Mouse (Mus musculus) stomach, embryonic 14.5 days (tissue): ENCODE data around the gene Rnf169. TPM values are rescaled to one million over a fixed set of nuclear protein-coding genes. Genes with fewer than 3 reads are reported as not detected.
"Not testable (repeated sequence)": the region's sequence is repeated elsewhere in the genome, so short reads cannot be mapped to it uniquely, and the experiment has no call there.

Experiments
- ATAC-seq: fragments of 200-750 bp; cut with Nextera tagmentation; 2 replicates; pipeline ENCODE4 v1.8.0; 2017; ENCODE audit warnings: low read depth, moderate TSS enrichment; ENCODE audit not compliant: insufficient number of reproducible peaks, insufficient read depth, low FRiP score
- H3K27ac ChIP-seq: fragments of 300-500 bp; sonication (generic); 2 replicates; pipeline ENCODE4 v1.5.1; 2014; ENCODE audit warnings: mild to moderate bottlenecking, low read length, moderate library complexity, mixed read lengths
- H3K27me3 ChIP-seq: fragments of 300-500 bp; sonication (generic); 2 replicates; pipeline ENCODE4 v1.6.1; 2014; ENCODE audit warnings: low read length, control low read depth, mixed read lengths; ENCODE audit not compliant: control insufficient read depth, insufficient read depth
- H3K36me3 ChIP-seq: fragments of 300-500 bp; sonication (generic); 2 replicates; pipeline ENCODE4 v1.6.1; 2014; ENCODE audit warnings: mild to moderate bottlenecking, control low read depth, low read length, moderate library complexity, mixed read lengths; ENCODE audit not compliant: control insufficient read depth, insufficient read depth
- H3K4me1 ChIP-seq: fragments of 300-500 bp; sonication (generic); 2 replicates; pipeline ENCODE4 v1.6.1; 2014; ENCODE audit warnings: low read length, control low read depth, mixed read lengths; ENCODE audit not compliant: control insufficient read depth, insufficient read depth
- H3K4me2 ChIP-seq: fragments of 300-500 bp; sonication (generic); replicated peaks from 2 replicates; pipeline ENCODE4 v1.6.1; 2014; ENCODE audit warnings: low read depth, low read length, control low read depth
- H3K4me3 ChIP-seq: fragments of 300-500 bp; sonication (generic); 2 replicates; pipeline ENCODE4 v1.5.1; 2014; ENCODE audit warnings: low read depth, low read length, control low read depth
- H3K9ac ChIP-seq: fragments of 300-500 bp; sonication (generic); replicated peaks from 2 replicates; pipeline ENCODE4 v1.6.1; 2014; ENCODE audit warnings: low read depth, mild to moderate bottlenecking, control low read depth, low read length, moderate library complexity, mixed read lengths
- H3K9me3 ChIP-seq: fragments of 300-500 bp; sonication (generic); 2 replicates; pipeline ENCODE4 v1.6.1; 2016; ENCODE audit warnings: low read depth, low read length, control low read depth; ENCODE audit not compliant: control insufficient read depth
- WGBS: fragments of 180-500 bp; shearing (Covaris S2); extraction: QIAGEN DNeasy Blood & Tissue Kit; methylation state at CpG from one replicate; pipeline ENCODE4 v1.1.7; 2014; 5-methylcytosine and 5-hydroxymethylcytosine counted together
- polyA plus RNA-seq: library from polyadenylated mRNA; unstranded; fragments of >200 nt; fragmentation: Nextera tagmentation; extraction: Ambion mirVana; gene quantifications from 2 replicates; pipeline ENCODE4 v1.2.1, GENCODE M21; 2014

Rnf169 gene
- polyA plus RNA-seq, 1 experiment from 2014 or later: 9.9 TPM

DNA sequence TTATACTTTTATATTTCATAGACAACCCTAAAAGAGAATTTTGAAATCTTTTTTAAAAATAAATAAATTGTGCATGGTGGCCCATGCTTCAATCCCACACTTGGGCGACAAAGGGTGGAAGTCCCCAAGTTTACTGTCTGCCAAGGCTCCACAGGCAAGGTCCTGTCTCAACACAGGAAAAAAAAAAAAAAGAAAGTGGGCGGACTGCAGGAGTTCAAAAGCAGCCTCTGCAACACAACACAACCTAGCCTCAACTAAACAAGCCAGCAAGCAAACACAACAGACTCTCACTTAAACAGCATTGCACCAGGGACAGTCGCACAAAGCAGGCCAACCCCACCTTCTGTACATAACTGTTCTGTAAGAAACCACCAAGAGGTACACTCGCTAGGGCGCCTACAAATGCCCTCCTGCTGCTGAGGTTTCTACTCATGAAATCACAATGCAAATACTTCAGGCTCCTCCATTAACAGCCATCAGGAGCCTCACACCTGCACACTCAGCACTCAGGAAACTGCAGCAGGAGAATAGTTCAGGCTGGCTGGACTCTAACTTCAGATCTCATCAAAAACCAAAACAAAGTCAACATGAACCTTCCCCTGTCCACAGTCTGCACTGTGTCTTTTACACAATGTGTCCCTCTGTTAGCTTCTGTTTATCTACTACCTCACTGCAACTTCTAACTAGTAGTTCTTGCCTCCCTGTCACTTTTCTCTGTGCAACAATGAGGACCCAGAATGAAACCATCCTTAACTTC, 4.3 kb downstream of the Rnf169 start:
- Histone ChIP-seq H3K4me1 (peaks cover 18% of the 10 kb centered on the region; the same call in 1 of the 2 replicates), H3K9ac (no peak overlapping the region), H3K9me3 (no peaks in the 10 kb centered on the region), H3K4me3 (no peak overlapping the region), H3K4me2 (no peak overlapping the region), H3K27ac (peak overlapping the region; percentile 44; the same call in 1 of the 2 replicates), H3K27me3 (no peaks in the 10 kb centered on the region), H3K36me3 (no peaks in the 10 kb centered on the region)
- no peak for ATAC-seq
- WGBS: 81% methylated on average over 5 of the region's 5 CpGs

DNA sequence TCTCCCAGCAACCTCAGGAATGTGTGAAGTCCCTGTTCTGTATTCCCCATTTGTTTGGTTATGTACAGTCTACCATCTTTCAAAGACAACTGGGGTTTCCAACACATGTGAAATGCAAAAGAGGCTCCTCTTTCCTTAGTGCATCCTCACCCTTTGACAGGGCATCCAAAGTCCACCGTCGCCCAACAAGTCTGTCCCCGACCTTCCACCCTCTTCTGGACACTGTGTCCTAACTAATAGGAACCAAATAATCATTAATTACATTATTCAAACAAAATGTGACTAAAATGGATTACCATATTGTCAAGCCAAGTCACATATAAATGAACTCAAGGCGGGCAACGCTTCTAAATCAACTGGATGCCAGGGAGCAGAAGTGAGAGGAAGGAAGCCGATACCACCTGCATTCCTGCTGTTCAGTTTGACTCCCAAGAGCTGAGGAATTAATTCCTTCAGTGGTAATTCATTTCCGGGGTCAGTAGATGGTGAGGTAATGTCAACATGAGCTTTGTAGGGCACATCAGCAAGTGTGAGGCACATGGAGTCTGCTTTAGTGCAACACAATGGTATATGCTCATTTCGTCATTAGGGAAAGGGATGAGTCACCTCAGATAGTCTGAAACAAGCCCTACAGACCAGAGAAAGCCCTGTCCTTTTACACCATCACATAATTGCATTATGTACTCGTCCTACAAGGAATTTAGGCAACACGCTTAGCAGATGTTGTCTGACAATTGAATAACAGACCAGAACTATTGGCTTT, 5.9 kb downstream of the Rnf169 start:
- Histone ChIP-seq H3K4me2 (no peak overlapping the region), H3K9me3 (no peaks in the 10 kb centered on the region), H3K27me3 (no peaks in the 10 kb centered on the region), H3K9ac (no peak overlapping the region), H3K36me3 (no peaks in the 10 kb centered on the region), H3K4me1 (peaks cover 14% of the 10 kb centered on the region; the same call in 1 of the 2 replicates), H3K4me3 (no peak overlapping the region), H3K27ac (no peak overlapping the region)
- ATAC-seq: no peak
- 57% methylated on average over 10 of the region's 10 CpGs for WGBS

DNA sequence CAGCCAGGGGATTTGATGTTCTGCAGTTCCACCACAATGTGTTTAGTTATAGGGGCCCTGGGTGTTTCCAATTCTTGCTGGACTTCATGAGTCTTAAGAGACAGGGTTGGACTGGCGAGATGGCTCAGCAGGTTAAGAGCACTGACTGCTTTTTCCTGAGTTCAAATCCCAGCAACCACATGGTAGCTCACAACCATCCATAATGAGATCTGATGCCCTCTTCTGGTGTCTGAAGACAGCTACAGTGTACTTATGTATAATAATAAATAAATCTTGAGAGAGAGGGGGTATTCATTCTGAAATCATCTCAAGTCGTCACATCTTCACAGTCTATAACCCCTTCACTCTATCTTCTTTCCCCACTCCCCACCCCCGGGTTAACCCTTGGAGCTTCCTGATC, 7.3 kb downstream of the Rnf169 start:
- peaks cover 10% of the 10 kb centered on the region; the same call in 1 of the 2 replicates for H3K4me1 ChIP-seq
- not testable (repeated sequence) for H3K4me2 ChIP-seq, H3K9me3 ChIP-seq, H3K9ac ChIP-seq, H3K36me3 ChIP-seq, H3K27me3 ChIP-seq, ATAC-seq, H3K27ac ChIP-seq, H3K4me3 ChIP-seq
- WGBS: 76% methylated on average over 3 of the region's 3 CpGs

DNA sequence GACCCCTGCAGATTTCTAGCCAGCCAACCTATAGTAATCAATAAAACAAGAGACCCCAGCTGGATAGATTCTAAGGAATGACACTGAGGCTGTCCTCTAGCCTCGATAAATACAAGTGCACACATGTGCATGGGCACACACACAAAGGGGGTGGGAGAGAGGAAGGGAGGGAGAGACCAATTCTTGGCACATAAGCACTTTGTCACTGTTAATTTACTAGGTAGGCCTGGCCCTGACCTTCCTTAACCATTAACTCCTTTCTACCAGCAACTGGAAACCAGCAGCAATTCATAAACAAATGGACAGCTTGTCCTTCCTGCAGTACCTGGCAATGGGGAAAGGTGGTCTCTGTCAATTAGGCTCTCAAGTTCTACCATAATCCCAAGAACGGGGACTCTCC, 8.3 kb downstream of the Rnf169 start:
- H3K4me2 ChIP-seq: no peak overlapping the region
- no peak for ATAC-seq
- H3K4me1 ChIP-seq: peaks cover 12% of the 10 kb centered on the region
- H3K27ac ChIP-seq: no peak overlapping the region
- no peaks in the 10 kb centered on the region for H3K36me3 ChIP-seq
- H3K27me3 ChIP-seq: no peaks in the 10 kb centered on the region
- H3K4me3 ChIP-seq: no peak overlapping the region
- no peaks in the 10 kb centered on the region for H3K9me3 ChIP-seq
- H3K9ac ChIP-seq: no peak overlapping the region
- 60% methylated on average over 2 of the region's 2 CpGs for WGBS

DNA sequence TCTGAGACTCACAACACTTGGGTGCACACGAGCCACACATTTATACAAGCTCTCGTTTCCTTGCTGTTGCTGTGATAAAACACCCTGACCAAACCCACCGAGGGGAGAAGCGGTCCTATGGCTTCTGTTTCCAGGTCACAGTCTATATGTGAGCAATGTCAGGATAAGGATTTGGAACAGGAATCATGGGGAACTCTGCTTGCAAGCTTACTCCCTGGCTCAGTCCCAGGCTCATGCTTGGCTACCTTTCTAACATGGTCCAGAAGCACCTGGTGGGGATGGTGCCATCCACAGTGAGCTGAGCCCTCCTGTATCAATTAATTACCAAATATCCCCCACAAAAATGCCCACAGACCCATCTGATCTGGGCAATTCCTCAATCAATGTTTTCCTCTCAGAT, 11.1 kb downstream of the Rnf169 start:
- Histone ChIP-seq H3K4me3 (no peak overlapping the region), H3K36me3 (no peaks in the 10 kb centered on the region), H3K9ac (no peak overlapping the region), H3K9me3 (no peaks in the 10 kb centered on the region), H3K4me1 (peaks cover 27% of the 10 kb centered on the region), H3K27me3 (no peaks in the 10 kb centered on the region), H3K4me2 (no peak overlapping the region), H3K27ac (no peak overlapping the region)
- no peak for ATAC-seq
- WGBS: 75% methylated on average over 4 of the region's 4 CpGs

DNA sequence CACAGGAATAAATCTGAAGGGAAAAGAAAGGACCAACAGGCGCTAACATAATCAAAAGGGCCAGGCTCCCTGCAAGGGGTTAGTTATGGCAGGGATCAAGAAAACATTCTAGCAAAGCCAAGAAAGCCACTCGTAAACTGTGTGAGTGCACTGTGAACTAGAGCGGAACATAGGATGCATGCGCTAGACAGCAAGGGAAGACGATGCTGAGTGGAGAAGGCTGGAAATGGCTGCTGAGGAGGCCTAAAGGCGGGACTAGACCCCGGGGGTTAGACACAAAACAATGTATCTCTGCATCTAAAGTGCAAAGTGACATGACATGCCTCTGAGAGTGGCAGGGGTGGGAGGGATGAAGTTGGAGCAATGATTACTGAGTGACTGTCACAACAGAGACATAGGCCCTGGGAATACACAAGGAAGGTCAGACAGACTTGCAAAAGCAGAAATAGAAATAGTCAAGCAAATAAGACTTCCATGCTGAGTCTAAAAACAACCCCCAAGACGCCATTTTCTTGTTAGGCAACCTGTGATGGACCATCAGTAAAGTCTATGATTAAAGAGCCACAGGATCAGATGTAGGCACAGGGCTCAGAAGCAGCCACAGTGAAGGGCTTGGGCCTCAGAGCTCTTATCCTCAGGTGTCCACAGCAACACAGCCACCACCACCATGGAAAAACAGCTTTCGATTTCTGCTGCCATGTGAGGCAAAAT, 14.1 kb downstream of the Rnf169 start:
- Histone ChIP-seq H3K36me3 (no peaks in the 10 kb centered on the region), H3K9ac (no peak overlapping the region), H3K4me2 (no peak overlapping the region), H3K27me3 (no peaks in the 10 kb centered on the region), H3K4me1 (peaks cover 38% of the 10 kb centered on the region), H3K27ac (peak overlapping the region; percentile 56; the same call in 1 of the 2 replicates), H3K9me3 (no peaks in the 10 kb centered on the region), H3K4me3 (no peak overlapping the region)
- 52% methylated on average over 9 of the region's 9 CpGs for WGBS
- ATAC-seq: no peak

DNA sequence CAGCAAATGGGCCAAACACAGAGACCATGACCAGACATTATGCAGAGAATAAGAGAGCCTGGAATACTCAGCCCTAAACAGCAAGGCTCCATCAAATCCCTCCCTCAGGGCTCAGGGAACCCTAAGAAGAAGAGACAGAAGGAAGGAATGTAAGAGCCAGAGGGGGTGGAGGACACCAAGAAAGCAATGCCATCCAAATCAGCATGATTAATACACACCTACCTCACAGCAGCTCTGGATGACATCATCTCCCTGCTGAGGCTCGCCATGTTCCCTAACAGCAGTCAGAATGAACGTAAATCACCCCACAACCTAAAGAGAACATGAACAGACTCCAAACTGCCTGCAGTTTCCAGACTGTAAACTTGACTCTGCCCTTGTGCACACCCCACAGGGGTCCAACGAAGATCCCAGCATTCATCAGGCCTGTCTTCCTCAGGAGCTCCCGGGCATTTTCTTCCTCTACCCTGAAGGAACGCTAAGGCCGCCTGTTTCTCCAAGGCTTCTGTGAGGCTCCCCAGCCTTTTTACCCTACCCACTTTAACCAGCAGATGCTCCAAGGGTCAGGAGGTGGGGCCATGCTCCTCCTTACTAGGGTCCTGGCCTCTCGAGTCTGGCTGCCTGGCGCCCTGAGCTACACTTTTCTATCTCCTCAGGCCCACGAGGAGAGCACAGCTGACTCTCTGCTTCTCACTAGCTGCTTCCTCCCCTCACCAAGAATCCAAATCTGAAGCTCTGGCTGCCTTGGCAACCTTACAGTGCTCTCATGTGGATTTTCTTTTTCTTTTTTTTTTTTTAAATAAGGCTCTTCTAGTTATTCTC, 15.0 kb downstream of the Rnf169 start:
- Histone ChIP-seq H3K27me3 (no peaks in the 10 kb centered on the region), H3K4me3 (no peak overlapping the region), H3K9ac (no peak overlapping the region), H3K27ac (peak overlapping the region; percentile 73), H3K9me3 (no peaks in the 10 kb centered on the region), H3K4me2 (0 out of 2 replicates have a peak overlapping the region, but pooled peaks have one; percentile 17), H3K4me1 (peaks cover 41% of the 10 kb centered on the region), H3K36me3 (no peaks in the 10 kb centered on the region)
- WGBS: 20% methylated on average over 9 of the region's 9 CpGs
- peak; percentile 23; the same call in 1 of the 2 replicates for ATAC-seq
